Mouse (Mus musculus) left cerebral cortex, adult 2 months (tissue): Measurements from ENCODE around the gene Zbtb16. TPM values are rescaled to one million over a fixed set of nuclear protein-coding genes. Genes with fewer than 3 reads are reported as not detected.

Experiments used
- DNase-seq, 2 experiments: peaks; one replicate each; pipeline ENCODE4 v3.0.0; 2021 to 2022; ENCODE audit warnings: low spot score in 2 of 2, mixed read lengths in 1 of 2; ENCODE audit errors: extremely low spot score in 1 of 2
- H3K27ac ChIP-seq: fragments of 200-600 bp; 2 replicates; pipeline ENCODE4 v1.8.1; 2022
- H3K4me3 ChIP-seq: fragments of 200-600 bp; 2 replicates; pipeline ENCODE4 v1.8.1; 2022
- CTCF ChIP-seq: fragments of 200-600 bp; IDR thresholded peaks from 2 replicates; pipeline ENCODE4 v1.8.1; 2022; ENCODE audit warnings: antibody characterized with exemption, mild to moderate bottlenecking, moderate library complexity
- intact Hi-C: fragments of 180-260 bp; cut with DNase I; formaldehyde crosslinking; loops from one replicate; pipeline ENCODE4 v1.15.1; 2025
- total RNA-seq, 2 experiments: library from RNA; stranded (reverse); gene quantifications; 2 replicates each; pipeline ENCODE4 v1.2.3; 2021

The Zbtb16 gene
- total RNA-seq, 2 experiments from 2014 or later = 92.9 to 111 TPM

DNA sequence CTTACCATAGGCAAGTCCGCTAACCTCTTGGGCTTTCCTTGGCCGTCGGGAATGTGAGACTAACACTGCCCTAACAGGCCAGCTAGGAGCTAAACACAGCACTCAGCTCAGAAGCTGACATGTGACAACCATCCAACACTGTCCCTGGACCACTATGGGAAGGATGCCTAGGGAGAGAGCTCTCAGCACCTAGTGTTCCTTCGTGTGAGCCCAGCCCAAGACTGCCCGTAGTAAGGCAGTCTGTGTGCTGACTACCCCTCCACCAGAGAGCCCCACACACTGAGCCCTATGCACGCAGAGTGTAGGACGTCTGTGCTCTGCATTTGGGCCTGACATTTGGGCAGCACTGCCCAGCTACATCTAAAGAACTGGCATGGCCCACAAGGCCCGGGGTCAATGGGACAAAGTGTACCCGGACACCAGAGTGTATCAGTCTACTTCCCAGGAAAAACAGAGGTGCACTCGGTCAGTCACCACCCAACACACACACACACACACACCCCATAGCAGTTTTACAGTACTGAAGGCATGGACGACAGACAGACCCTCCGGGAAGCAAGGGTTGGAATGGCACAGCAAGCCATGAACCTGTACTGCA lies 11.4 kb downstream of the Zbtb16 start:
- TF ChIP-seq CTCF = no peak
- intact Hi-C loops = no loop called here
- Histone ChIP-seq H3K4me3 (no peak overlapping the region), H3K27ac (peak overlapping the region; percentile 32; the same call in 1 of the 2 replicates)
- DNase-seq = no peak

DNA sequence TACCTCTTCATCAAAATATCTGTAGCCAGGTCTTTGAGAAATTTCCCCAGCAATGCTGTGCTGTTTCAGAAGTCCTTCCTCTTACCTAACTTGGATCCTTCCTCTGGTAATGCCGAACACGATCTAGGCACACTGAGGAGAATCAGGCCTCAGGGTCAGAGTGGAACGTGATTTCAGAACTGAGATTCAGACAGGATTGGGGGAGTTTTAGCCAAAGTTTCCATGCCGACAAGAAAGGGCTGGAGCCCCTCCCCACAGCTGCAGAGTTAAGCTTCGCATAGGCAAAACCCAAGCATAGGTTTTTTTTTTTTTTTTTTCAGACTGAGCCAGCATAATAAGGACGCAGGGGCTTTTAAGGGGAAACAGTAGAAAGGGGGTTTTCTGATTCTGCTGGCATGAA lies 12.2 kb downstream of the Zbtb16 start:
- Histone ChIP-seq H3K27ac (peak overlapping the region; percentile 32; the same call in 1 of the 2 replicates), H3K4me3 (no peak overlapping the region)
- no peak for TF ChIP-seq CTCF
- intact Hi-C loops = no loop called here
- DNase-seq = no peak

DNA sequence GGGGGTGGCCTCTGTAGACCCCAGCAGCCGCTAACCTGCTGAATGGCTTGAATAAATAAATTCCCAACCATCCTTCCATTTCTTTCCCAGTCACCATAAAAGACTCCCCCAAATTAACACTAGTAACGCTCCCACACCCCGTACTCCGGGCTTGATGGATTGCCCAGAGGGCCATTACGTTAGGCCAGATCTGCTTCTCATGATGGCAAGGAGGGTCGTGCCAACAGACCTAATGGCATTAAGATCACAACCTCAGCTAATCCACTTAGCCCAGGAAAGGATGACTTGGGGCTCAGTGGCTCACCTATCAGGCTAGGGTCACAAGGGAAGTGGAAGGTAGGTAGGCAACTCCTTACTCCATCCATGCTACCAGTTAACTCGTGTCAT lies 12.7 kb downstream of the Zbtb16 start:
- no peak for TF ChIP-seq CTCF
- Histone ChIP-seq H3K27ac (no peak overlapping the region; the same call in 1 of the 2 replicates), H3K4me3 (no peak overlapping the region)
- no peak for DNase-seq
- intact Hi-C loops = no loop called here

DNA sequence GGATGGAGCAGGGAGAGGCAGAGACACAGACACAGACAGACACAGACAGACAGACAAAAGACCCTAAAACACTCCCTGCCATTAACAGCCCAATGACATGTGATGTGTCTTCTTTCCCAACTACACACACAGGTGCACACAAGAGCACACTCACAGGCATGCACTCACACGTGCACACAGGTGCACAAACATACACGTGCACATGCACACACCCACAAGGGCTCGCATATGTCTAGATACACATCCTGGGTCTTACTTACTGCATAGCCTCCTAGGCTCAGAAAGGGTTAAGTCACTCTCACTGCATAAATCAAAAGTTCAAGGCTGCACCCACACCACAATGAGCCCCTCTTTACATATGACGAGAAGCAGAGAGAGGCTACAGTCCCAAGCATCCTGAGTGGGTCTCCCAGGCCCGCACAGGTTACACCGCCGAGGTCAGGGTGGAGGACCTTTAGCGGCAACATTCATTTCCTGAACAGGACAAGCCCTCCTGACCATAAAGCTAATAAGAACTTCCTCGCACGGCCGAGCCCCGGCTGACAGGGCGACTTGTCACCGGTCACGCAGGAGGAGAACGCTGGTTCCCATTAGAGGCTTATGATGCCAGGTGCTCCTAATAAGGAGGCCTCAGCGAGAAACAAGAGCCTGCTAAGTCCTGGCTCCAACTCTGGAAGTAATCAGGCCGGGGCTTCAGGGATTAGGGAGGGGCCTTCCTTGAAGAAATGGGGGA lies 13.3 kb downstream of the Zbtb16 start:
- Histone ChIP-seq H3K27ac (peak overlapping the region; percentile 44), H3K4me3 (no peak overlapping the region)
- no peak for TF ChIP-seq CTCF
- DNase-seq = no peak
- intact Hi-C loops = no loop called here

DNA sequence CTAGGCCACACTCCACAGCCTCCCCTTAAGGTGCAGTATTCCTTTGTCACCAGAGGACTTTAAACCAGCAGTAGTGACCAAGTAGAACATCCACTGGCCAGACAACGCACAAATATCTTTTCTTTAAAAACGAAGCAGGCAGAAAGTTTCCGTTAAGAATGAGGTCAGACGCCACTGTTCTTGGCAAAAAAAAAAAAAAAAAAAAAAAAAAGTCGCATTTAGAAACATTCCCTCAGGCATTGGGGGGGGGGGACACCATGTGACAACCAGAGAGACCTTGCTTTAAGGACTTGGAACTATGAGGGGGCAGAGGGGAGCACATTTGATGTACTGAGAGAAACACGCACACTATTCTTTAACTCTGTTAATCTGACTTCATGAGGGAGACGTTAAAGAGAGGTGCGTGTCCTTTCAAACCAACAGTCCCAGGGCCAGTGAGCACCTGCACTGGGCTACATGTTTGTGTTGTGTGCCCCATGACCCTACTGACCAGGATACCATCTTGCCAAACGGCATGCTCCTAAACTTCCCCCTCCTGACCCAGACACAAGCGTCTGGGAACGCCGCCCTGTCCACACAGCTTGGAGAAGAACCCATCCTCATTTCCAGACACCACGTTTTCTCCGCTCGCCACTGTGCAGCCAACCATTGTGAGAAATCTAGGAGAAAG lies 14.0 kb downstream of the Zbtb16 start:
- TF ChIP-seq CTCF = no peak
- no peak for DNase-seq
- Histone ChIP-seq H3K4me3 (no peak overlapping the region), H3K27ac (peak overlapping the region; percentile 44; the same call in 1 of the 2 replicates)
- intact Hi-C loops = no loop called here

DNA sequence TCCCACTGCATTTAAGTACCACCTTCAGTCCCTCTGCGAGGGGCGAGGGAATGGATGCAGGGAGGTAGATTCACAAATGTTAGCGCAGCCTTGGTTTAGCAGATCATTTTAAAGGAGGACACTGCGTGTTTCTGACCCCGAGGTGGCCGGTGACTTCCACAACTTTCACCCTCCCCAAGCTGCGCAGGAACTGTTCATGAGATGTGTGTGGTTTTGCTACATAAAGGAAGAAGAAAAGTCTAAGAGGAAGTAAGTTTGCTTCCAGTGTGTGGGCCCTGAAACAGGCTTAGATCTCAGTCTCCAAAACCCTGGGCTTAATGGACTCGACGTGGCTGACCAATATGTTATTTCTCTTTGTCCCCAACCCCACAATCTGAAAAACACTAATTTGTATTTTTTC lies 14.6 kb downstream of the Zbtb16 start:
- intact Hi-C loops = no loop called here
- no peak for TF ChIP-seq CTCF
- peak overlapping the region; percentile 11; the same call in 1 of the 2 replicates for H3K4me3 ChIP-seq
- DNase-seq = no peak
- 0 out of 2 replicates have a peak overlapping the region, but pooled peaks have one; percentile 38 for H3K27ac ChIP-seq

DNA sequence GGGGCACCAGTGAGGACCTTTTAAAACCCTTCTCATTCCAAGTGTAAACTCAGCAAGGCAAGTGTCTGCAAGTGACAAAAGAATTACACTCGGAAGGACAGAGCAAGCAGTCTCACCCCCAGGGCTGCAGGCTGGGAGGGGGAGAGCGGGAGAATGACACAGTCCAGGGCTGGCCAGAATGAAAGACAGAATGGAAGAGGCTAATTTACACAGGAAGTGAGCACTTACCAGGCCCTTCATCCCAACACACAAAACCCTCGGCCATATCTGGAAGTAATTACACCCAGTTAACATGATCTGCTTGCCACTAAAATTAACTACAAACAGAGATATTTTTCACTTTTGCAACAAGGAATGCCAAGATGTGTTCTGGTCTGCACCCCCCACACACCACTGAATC lies 15.2 kb downstream of the Zbtb16 start:
- intact Hi-C loops = no loop called here
- TF ChIP-seq CTCF = no peak

DNA sequence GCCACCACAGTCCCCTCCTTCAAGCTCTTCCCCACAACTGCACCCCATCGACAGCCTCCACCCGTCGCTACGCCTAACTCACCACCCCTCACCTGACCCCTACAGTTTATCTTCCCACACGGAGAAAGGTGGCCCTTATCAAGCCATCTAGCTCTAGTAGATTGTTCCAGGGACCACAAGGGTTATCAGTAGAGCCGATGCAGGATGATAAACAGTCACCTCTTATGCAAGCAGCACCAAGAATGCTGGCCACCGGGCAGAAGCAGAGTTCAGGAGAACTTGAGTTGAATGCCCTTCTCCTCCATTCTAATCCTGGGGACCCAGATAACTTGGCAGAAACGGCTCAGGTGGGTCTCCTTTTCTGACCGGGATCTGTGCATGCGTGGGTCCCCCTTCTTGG lies 16.3 kb downstream of the Zbtb16 start:
- intact Hi-C loops = no loop called here
- no peak for DNase-seq
- no peak overlapping the region for H3K4me3 ChIP-seq
- no peak overlapping the region for H3K27ac ChIP-seq
- TF ChIP-seq CTCF = no peak

More for the DNA sequence above, 15.2 kb downstream of the Zbtb16 start:
- Histone ChIP-seq H3K27ac (no peak overlapping the region), H3K4me3 (no peak overlapping the region)
- no peak for DNase-seq

DNA sequence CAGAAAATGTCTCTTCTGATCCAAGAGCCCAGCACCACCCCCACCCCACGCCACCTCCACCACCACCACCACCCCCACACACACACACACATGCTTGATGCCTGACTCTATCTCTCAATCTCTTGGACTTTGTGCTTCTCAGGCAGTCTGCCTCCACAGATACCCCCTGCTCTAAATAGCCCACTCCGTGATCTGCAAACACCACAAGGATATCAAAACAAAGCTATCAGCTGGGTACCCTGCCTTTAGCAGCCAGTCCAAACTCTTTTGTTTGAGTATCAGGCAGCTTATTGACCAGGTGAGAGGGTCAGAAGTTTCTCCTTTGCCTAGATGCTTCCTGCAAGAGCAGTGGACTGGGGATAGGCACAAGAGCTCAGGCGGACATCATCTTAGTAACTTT lies 16.9 kb downstream of the Zbtb16 start:
- no peak overlapping the region for H3K4me3 ChIP-seq
- intact Hi-C loops = no loop called here
- no peak overlapping the region for H3K27ac ChIP-seq
- DNase-seq = no peak
- no peak for TF ChIP-seq CTCF

DNA sequence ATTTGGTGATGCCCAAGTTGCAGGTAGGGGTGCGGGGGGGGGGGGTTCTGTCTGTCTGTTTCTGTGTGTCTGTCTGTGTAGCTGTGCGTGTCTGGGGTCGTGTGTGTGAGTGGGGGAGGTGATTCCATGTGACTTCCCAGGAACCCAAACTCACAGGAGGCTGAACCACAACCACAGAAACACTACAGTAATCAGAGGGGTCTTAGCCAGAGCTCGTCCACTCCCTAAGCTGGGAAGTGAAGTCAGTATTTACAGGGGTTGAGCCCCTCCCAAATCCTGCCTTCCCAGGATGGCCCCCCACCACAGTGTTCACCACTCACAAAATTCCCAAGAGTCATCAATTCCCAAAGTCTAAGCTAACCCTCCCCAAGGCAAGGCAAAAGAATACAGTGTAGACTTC lies 18.1 kb downstream of the Zbtb16 start:
- Histone ChIP-seq H3K27ac (no peak overlapping the region; the same call in 1 of the 2 replicates), H3K4me3 (no peak overlapping the region)
- intact Hi-C loops = no loop called here
- no peak for DNase-seq
- TF ChIP-seq CTCF = no peak

DNA sequence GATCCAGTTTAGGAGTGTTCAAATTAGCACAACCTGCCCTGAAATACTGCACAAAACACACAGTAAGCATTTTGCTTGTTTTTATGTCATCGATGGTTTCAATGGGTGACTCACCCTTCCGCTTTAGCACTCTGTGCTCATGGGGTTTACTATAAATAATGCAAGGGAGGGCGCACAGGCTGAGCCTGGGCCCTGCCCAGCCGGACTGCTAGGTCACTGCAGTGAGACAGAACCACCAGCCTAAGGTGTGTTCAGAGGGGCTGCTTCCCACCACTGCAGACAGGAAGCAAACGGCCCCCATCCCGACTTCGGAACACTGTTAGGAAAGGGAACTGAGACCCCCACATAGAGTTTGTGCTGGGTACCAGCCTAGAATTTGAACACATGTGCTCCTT lies 18.6 kb downstream of the Zbtb16 start:
- Histone ChIP-seq H3K27ac (peak overlapping the region; percentile 13; the same call in 1 of the 2 replicates), H3K4me3 (no peak overlapping the region)
- no peak for DNase-seq
- intact Hi-C loops = no loop called here
- no peak for TF ChIP-seq CTCF

DNA sequence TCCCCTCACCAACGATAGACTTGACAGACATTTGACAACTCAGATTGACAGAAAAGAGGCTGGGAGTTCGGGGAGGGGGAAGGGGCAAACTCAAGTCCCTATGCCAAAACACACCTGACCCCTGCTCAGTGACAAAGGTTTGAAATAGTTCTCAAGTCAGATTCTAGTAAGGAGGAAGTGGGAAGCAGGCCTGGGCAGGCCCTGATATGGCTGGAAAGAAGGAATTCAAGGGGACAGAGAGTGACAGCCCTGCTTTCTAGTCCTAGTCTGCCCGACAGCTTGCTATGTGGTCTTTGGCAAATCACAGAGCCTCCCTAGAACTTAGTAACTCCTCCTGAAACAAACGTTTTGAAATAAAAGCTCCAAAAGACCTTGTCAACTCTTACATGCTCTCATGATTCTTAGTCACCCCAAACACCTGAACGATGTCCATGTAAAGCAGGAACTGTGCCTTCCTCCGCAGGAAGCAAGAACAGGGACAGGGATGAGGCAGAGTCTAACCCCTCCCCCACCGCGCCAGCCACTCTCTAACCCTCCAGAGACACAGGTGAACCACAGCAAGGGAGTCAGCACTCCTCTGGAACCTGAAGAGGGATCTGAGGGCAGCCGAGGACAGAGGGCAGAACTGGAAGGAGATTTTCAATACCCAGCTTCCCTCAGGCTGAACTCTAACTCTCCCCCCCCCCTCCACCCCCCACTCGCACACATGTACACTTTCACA lies 19.2 kb downstream of the Zbtb16 start:
- H3K27ac ChIP-seq = peak overlapping the region; percentile 66
- TF ChIP-seq CTCF = no peak
- no peak for DNase-seq
- no peak overlapping the region for H3K4me3 ChIP-seq
- intact Hi-C loops = no loop called here
